Mouse (Mus musculus) liver, adult 2 months (tissue): ENCODE data around the gene Ccl27a.

ENCODE experiments used
- CTCF ChIP-seq: fragments of 200-500 bp; IDR thresholded peaks from 2 replicates; pipeline ENCODE4 v1.5.1; 2011; ENCODE audit warnings: low read depth, low read length, control low read depth
- POLR2A ChIP-seq: fragments of 200-500 bp; IDR thresholded peaks from 2 replicates; pipeline ENCODE4 v1.6.1; 2011; ENCODE audit warnings: low read length, control low read depth; ENCODE audit not compliant: insufficient read depth; ENCODE audit errors: extremely low read depth

DNA sequence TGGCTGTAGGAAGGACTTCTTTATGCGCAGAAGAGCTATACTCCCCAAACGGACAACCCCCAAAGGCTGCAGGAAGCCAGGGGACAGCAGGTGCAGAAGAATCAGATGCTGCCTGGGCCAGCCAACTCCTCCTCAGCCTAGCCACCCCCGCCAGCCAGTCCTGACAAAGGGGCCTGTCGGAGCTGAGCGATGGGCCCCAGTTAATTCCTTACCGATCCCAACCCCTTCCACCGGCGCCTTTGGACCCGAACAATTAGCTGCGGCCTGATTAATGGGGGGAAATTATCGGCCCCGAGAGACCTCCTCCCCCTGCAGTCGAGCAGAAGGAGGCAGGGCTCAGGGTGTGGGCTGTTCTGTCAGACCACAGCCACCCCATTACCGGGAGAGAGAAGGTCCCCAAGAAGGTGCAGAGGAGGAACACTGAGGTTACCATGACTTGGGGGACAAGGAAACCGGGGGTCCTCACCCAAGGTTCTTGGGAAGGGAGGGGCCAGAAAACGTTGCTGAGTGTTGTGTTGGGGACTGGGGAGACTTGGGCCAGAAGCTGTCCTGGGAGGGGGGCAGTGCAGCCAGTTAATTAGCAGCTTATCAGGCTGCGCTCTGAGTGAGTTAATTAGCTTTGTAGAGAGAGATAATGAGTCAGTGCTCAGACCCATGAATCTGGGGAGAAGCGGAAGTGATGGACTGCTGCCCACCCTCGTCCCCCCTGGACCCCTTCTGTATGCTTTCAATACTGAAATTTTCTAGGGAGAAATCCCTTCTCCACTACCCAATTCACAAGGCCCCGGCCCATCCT is 47.0 kb downstream of the Ccl27a start:
- TF ChIP-seq CTCF (no peak), POLR2A (no peak)
